Mouse (Mus musculus) lung, embryonic 15.5 days (tissue): ENCODE measurements around the gene Zdhhc18. TPM values are rescaled to one million over a fixed set of nuclear protein-coding genes. Genes with fewer than 3 reads are reported as not detected.

Experiments
- ATAC-seq: fragments of 200-750 bp; cut with Nextera tagmentation; 2 replicates; pipeline ENCODE4 v1.8.0; 2017; ENCODE audit warnings: moderate number of reproducible peaks, borderline replicate concordance; ENCODE audit not compliant: low FRiP score, low TSS enrichment; ENCODE audit errors: extremely low read depth
- H3K27ac ChIP-seq: fragments of 300-500 bp; sonication (generic); 2 replicates; pipeline ENCODE4 v1.5.1; 2015; ENCODE audit warnings: moderate library complexity, mild to moderate bottlenecking, inconsistent platforms
- H3K27me3 ChIP-seq: fragments of 300-500 bp; sonication (generic); 2 replicates; pipeline ENCODE4 v1.6.1; 2015; ENCODE audit warnings: inconsistent platforms
- H3K36me3 ChIP-seq: fragments of 300-500 bp; sonication (generic); 2 replicates; pipeline ENCODE4 v1.6.1; 2015; ENCODE audit warnings: inconsistent platforms
- H3K4me1 ChIP-seq: fragments of 300-500 bp; sonication (generic); 2 replicates; pipeline ENCODE4 v1.6.1; 2015; ENCODE audit warnings: inconsistent platforms
- H3K4me2 ChIP-seq: fragments of 300-500 bp; sonication (generic); 2 replicates; pipeline ENCODE4 v1.6.1; 2015; ENCODE audit warnings: inconsistent platforms, mild to moderate bottlenecking, moderate library complexity
- H3K4me3 ChIP-seq: fragments of 300-500 bp; sonication (generic); 2 replicates; pipeline ENCODE4 v1.5.1; 2015; ENCODE audit warnings: mild to moderate bottlenecking, inconsistent platforms
- H3K9ac ChIP-seq: fragments of 300-500 bp; sonication (generic); 2 replicates; pipeline ENCODE4 v1.6.1; 2015; ENCODE audit warnings: inconsistent platforms
- H3K9me3 ChIP-seq: fragments of 300-500 bp; sonication (generic); 2 replicates; pipeline ENCODE4 v1.6.1; 2016; ENCODE audit warnings: inconsistent platforms
- WGBS: fragments of 180-500 bp; shearing (Covaris S2); methylation state at CpG from one replicate; pipeline ENCODE4 v1.1.7; 2015; 5-methylcytosine and 5-hydroxymethylcytosine counted together
- polyA plus RNA-seq: library from polyadenylated mRNA; unstranded; fragments of >200 nt; fragmentation: Nextera tagmentation; extraction: Ambion mirVana; gene quantifications from 2 replicates; pipeline ENCODE4 v1.2.1, GENCODE M21; 2015

The Zdhhc18 gene
- polyA plus RNA-seq, 1 experiment from 2014 or later, result 6.2 TPM

GRCm38 (mm10) chr4:133673666-133674330 is 23.8 kb upstream of the Zdhhc18 start:
- Histone ChIP-seq H3K36me3 (peaks cover 7% of the 10 kb centered on the region), H3K4me1 (peaks cover 64% of the 10 kb centered on the region), H3K27me3 (no peaks in the 10 kb centered on the region), H3K9me3 (no peaks in the 10 kb centered on the region), H3K4me3 (peak overlapping the region; percentile 63; the same call in 1 of the 2 replicates), H3K4me2 (peak overlapping the region; percentile 73), H3K9ac (no peak overlapping the region), H3K27ac (peak overlapping the region; percentile 100)
- ATAC-seq, result no peak
- 17% methylated on average over 10 of the region's 10 CpGs for WGBS

- peak overlapping the region; percentile 73 for H3K4me2 ChIP-seq
- peak overlapping the region; percentile 63 for H3K4me3 ChIP-seq
- 1% methylated on average over 24 of the region's 24 CpGs for WGBS
- no peaks in the 10 kb centered on the region for H3K27me3 ChIP-seq
- no peaks in the 10 kb centered on the region for H3K9me3 ChIP-seq
- peaks cover 64% of the 10 kb centered on the region for H3K4me1 ChIP-seq
- 0 out of 2 replicates have a peak, but pooled peaks have one; percentile 0 for ATAC-seq
- H3K9ac ChIP-seq, result peak overlapping the region; percentile 91
- H3K36me3 ChIP-seq, result no peaks in the 10 kb centered on the region
- H3K27ac ChIP-seq, result peak overlapping the region; percentile 100
These were observed 23.1 kb upstream of the Zdhhc18 start for GRCm38 (mm10) chr4:133672845-133673647.

DNA sequence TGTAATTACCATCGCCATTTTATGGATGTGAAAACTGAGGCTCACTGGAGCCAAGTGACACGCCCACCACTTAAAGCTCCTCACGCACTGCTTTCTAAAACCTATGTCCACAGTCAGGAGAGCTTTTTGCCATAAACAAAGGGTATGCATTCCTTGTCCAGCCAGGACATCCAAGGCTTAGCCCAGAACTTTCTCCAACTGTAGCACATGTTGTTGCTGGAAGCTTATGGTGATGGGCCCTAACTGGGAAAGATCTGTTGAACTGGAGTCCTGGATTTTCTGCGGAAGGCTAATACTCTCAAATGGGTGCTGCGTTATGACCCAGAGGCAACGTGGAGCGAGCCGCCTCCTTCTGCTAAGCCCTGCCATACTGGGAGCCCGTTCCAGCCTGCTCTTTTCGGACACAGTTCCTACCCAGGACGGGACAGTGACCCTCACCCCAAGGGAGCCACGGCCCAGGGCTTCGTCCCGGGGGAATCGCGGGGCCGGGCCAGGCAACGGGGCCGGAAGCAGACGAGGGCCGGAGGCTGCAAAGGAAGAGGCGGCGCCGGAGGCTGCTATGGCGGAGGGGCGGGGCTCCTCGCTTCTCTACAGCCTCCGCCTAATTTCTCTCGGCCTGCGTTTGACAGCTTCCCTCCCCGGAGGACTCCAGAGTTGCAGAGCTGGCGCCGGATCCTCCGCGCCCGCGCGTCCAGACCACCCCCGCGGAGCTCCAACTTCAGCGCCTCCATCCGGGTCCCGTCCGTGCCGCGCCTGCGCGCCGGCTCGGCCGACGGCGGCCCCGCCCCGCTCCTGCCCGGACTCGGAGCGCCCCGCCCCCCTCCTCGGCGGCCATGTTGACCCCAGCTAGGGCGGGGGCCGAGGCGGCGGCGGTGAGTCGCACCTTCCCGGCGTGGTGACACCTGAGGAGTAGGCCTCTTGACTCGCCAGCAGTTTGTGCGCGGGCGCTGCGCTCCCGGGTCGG is 22.2 kb upstream of the Zdhhc18 start, which contains the start of gene Pigv:
Gene Pigv, minus strand, starts transcription at position 767 of the 964 bp plus-strand sequence.
- ATAC-seq, result peak; percentile 87
- Histone ChIP-seq H3K4me3 (peak within 1 kb of the TSS; percentile 63), H3K9ac (peak within 1 kb of the TSS; percentile 91), H3K27me3 (no peaks in the 10 kb centered on the region), H3K4me2 (peak within 1 kb of the TSS; percentile 73), H3K9me3 (no peaks in the 10 kb centered on the region), H3K27ac (peak within 1 kb of the TSS; percentile 100), H3K4me1 (peaks cover 63% of the 10 kb centered on the region), H3K36me3 (no peaks in the 10 kb centered on the region)
- WGBS, result under 1% methylated on average over 76 of the region's 76 CpGs

- H3K27ac ChIP-seq, result peak overlapping the region; percentile 100
- H3K9me3 ChIP-seq, result no peaks in the 10 kb centered on the region
- ATAC-seq, result no peak
- peak overlapping the region; percentile 73 for H3K4me2 ChIP-seq
- no peaks in the 10 kb centered on the region for H3K27me3 ChIP-seq
- peak overlapping the region; percentile 91 for H3K9ac ChIP-seq
- H3K36me3 ChIP-seq, result no peaks in the 10 kb centered on the region
- H3K4me3 ChIP-seq, result peak overlapping the region; percentile 63
- peaks cover 55% of the 10 kb centered on the region for H3K4me1 ChIP-seq
- WGBS, result 2% methylated on average over 13 of the region's 13 CpGs
These were observed 21.4 kb upstream of the Zdhhc18 start for GRCm38 (mm10) chr4:133671184-133671880.

DNA sequence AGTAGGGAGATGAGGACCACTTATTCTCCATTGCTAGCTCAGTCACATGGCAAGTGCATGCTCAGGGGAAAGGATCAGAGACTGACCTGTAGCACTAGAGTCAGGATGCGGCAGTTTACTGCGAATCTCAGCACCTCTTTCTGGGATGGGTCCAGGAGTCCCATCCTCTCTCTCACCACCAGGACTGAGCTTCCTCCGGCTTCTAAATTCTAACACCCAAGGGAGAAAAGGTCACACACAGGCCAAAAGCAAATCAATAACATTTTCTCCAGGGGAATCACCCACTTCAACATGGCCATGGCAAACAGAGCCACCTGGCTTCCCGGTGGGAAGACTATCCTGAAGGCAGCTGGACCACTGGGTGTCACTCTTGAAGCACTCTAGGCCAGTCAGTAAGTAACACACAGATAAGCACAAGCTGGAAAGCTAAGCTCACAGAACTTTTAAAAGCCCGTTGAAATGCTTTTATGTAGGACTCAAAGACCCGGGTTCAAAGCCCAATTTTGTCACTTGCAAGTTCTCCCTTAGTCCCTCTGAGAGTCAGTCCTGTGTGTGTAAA is 19.8 kb upstream of the Zdhhc18 start:
- Histone ChIP-seq H3K4me2 (peak overlapping the region; percentile 73; the same call in 1 of the 2 replicates), H3K9me3 (no peaks in the 10 kb centered on the region), H3K4me1 (peaks cover 53% of the 10 kb centered on the region), H3K27me3 (no peaks in the 10 kb centered on the region), H3K27ac (no peak overlapping the region), H3K36me3 (no peaks in the 10 kb centered on the region), H3K9ac (no peak overlapping the region), H3K4me3 (no peak overlapping the region)
- WGBS, result 46% methylated on average over 6 of the region's 6 CpGs
- no peak for ATAC-seq

GRCm38 (mm10) chr4:133668537-133668936 is 18.6 kb upstream of the Zdhhc18 start:
- Histone ChIP-seq H3K27ac (no peak overlapping the region), H3K9ac (no peak overlapping the region), H3K27me3 (no peaks in the 10 kb centered on the region), H3K4me3 (no peak overlapping the region), H3K4me2 (no peak overlapping the region), H3K36me3 (no peaks in the 10 kb centered on the region), H3K4me1 (peaks cover 44% of the 10 kb centered on the region), H3K9me3 (no peaks in the 10 kb centered on the region)
- no peak for ATAC-seq
- 67% methylated on average over 3 of the region's 3 CpGs for WGBS

DNA sequence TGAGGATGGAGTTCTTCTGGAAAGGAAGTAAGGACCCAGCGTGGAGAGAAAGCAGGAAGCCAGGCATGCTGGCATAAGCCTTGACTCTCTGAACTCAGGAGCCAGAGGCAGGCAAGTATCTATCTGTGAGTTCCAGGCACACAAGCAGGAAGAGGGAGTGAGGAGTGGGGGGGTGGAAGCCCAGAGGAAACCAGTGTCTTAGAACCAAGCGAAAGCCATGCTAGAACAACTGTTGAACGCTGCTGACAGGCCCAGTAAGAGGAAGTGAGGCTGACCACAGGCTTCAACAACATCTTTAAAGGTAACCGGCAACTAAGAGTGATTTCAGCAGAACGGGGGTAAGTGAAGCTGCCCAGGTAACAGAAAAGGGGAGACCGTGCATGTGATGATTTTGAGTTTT is 16.2 kb upstream of the Zdhhc18 start:
- ATAC-seq, result no peak
- peak overlapping the region; percentile 29; the same call in 1 of the 2 replicates for H3K27ac ChIP-seq
- H3K4me2 ChIP-seq, result no peak overlapping the region
- WGBS, result 74% methylated on average over 6 of the region's 6 CpGs
- H3K4me3 ChIP-seq, result no peak overlapping the region
- no peaks in the 10 kb centered on the region for H3K9me3 ChIP-seq
- no peak overlapping the region for H3K9ac ChIP-seq
- no peaks in the 10 kb centered on the region for H3K27me3 ChIP-seq
- H3K4me1 ChIP-seq, result peaks cover 37% of the 10 kb centered on the region
- peaks cover 8% of the 10 kb centered on the region for H3K36me3 ChIP-seq

GRCm38 (mm10) chr4:133665118-133665517 is 15.2 kb upstream of the Zdhhc18 start:
- H3K4me1 ChIP-seq, result peaks cover 39% of the 10 kb centered on the region
- 30% methylated on average over 11 of the region's 11 CpGs for WGBS
- no peak overlapping the region for H3K4me3 ChIP-seq
- ATAC-seq, result no peak
- 0 out of 2 replicates have a peak overlapping the region, but pooled peaks have one; percentile 8 for H3K9ac ChIP-seq
- no peaks in the 10 kb centered on the region for H3K27me3 ChIP-seq
- H3K27ac ChIP-seq, result peak overlapping the region; percentile 51; the same call in 1 of the 2 replicates
- peaks cover 8% of the 10 kb centered on the region for H3K36me3 ChIP-seq
- no peaks in the 10 kb centered on the region for H3K9me3 ChIP-seq
- no peak overlapping the region for H3K4me2 ChIP-seq

DNA sequence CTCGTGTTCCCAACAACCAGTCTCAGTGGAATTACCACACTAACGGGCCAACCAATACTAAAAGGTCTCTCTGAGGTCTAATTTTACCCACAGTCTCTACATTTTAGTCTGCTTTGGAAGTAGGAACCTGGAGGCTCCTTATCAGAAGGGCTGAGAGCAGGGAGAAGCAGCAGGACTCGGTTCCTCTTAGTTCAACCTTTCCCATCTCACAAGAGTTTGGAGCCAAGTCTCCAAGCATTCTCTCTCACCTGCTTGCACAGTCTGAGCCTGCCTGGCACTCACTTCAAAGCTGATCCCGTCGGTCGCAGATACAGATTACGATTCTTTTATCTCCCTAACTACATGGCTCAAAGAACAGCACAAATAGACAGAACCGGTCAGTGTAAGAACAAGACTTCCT is 13.0 kb upstream of the Zdhhc18 start:
- Histone ChIP-seq H3K36me3 (peaks cover 8% of the 10 kb centered on the region), H3K27ac (no peak overlapping the region), H3K27me3 (no peaks in the 10 kb centered on the region), H3K9me3 (no peaks in the 10 kb centered on the region), H3K4me2 (no peak overlapping the region), H3K9ac (no peak overlapping the region), H3K4me3 (no peak overlapping the region), H3K4me1 (peaks cover 51% of the 10 kb centered on the region)
- 67% methylated on average over 8 of the region's 8 CpGs for WGBS
- ATAC-seq, result no peak

DNA sequence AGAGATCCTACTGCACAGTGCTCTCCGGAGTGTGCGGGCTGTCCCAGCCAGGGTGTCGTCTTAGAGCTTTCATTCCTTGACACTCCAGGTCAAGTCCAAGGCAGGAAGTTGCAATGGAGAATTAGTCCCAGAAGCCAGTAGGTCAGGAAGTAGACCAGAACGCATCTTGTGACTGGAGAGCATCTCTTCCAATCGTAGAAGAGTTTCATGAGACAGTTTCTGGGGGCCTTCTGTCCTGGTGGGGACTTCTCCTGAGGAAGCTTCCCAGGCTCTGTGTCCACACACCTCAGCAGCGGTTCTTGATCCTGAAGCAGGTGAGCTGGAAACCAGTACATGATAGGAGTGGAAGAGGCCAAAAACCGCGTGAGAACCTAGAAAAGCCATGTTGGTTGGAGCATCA is 12.5 kb upstream of the Zdhhc18 start:
- Histone ChIP-seq H3K9ac (no peak overlapping the region), H3K4me1 (peaks cover 56% of the 10 kb centered on the region), H3K4me3 (no peak overlapping the region), H3K4me2 (no peak overlapping the region), H3K9me3 (no peaks in the 10 kb centered on the region), H3K27me3 (no peaks in the 10 kb centered on the region), H3K27ac (no peak overlapping the region), H3K36me3 (peaks cover 8% of the 10 kb centered on the region)
- WGBS, result 85% methylated on average over 8 of the region's 8 CpGs
- ATAC-seq, result no peak
